Mouse (Mus musculus): ENCODE data around the gene Taf3.

DNA sequence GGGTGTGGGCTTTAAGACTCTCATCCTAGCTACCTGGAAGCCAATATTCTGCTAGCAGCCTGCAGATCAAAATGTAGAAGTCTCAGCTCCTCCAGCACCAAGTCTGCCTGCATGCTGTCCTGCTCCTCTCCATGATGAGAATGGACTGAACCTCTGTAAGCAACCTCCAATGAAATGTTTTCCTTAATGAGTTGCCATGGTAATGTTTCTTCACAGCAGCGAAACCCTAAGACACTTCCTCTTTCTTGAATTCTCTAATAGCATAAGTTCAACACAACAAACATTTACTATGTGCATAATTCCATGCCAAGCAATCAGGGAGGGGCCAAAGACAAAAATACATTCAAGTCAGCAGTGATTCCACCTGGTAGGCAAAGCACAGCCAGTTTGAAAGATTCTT, 82.8 kb downstream of the Taf3 start:
- TF ChIP-seq CTCF (IDR thresholded peaks at IDR 0.05; ENCODE audit: extremely low read depth, insufficient read depth, low read length) (no peak), POLR2A (IDR thresholded peaks at IDR 0.05; ENCODE audit: extremely low read depth, insufficient read depth, low read length) (no peak)

Data from cortical plate, adult 2 months (tissue).